Mouse (Mus musculus) heart, embryonic 16.5 days (tissue): ENCODE results near the gene Dedd2. TPM values are rescaled to one million over a fixed set of nuclear protein-coding genes. Genes with fewer than 3 reads are reported as not detected.
A peak's percentile ranks its signal among the peaks of the same experiment; 100 is the strongest.

ENCODE experiments used
- ATAC-seq: fragments of 200-750 bp; cut with Nextera tagmentation; replicated peaks from 2 replicates; pipeline ENCODE4 v1.8.0; 2017; ENCODE audit warnings: moderate number of reproducible peaks; ENCODE audit not compliant: insufficient read depth, low FRiP score; ENCODE audit errors: extremely low read depth
- H3K27ac ChIP-seq: fragments of 300-500 bp; sonication (generic); 2 replicates; pipeline ENCODE4 v1.5.1; 2014; ENCODE audit warnings: mild to moderate bottlenecking, low read length, control low read depth, moderate library complexity
- H3K27me3 ChIP-seq: fragments of 300-500 bp; sonication (generic); 2 replicates; pipeline ENCODE4 v1.6.1; 2014; ENCODE audit warnings: low read length, mixed read lengths; ENCODE audit not compliant: control insufficient read depth, insufficient read depth
- H3K36me3 ChIP-seq: fragments of 300-500 bp; sonication (generic); 2 replicates; pipeline ENCODE4 v1.6.1; 2014; ENCODE audit not compliant: control insufficient read depth, insufficient read depth
- H3K4me1 ChIP-seq: fragments of 300-500 bp; sonication (generic); 2 replicates; pipeline ENCODE4 v1.6.1; 2014; ENCODE audit warnings: low read length, mixed read lengths; ENCODE audit not compliant: control insufficient read depth, insufficient read depth
- H3K4me2 ChIP-seq: fragments of 300-500 bp; sonication (generic); 2 replicates; pipeline ENCODE4 v1.6.1; 2014; ENCODE audit warnings: low read depth, mild to moderate bottlenecking, control low read depth, low read length
- H3K4me3 ChIP-seq: fragments of 300-500 bp; sonication (generic); 2 replicates; pipeline ENCODE4 v1.5.1; 2014; ENCODE audit warnings: mild to moderate bottlenecking, control low read depth, low read length
- H3K9ac ChIP-seq: fragments of 300-500 bp; sonication (generic); 2 replicates; pipeline ENCODE4 v1.6.1; 2014; ENCODE audit warnings: low read length, control low read depth
- H3K9me3 ChIP-seq: fragments of 300-500 bp; sonication (generic); replicated peaks from 2 replicates; pipeline ENCODE4 v1.6.1; 2016; ENCODE audit warnings: low read length; ENCODE audit not compliant: control insufficient read depth
- WGBS: fragments of 180-500 bp; shearing (Covaris S2); extraction: QIAGEN DNeasy Blood & Tissue Kit; methylation state at CpG from one replicate; pipeline ENCODE4 v1.1.7; 2014; 5-methylcytosine and 5-hydroxymethylcytosine counted together
- polyA plus RNA-seq: library from polyadenylated mRNA; unstranded; fragments of >200 nt; fragmentation: Nextera tagmentation; extraction: Ambion mirVana; gene quantifications from 2 replicates; pipeline ENCODE4 v1.2.1, GENCODE M21; 2015

Gene Dedd2
- polyA plus RNA-seq, 1 experiment from 2014 or later = 8.6 TPM

- H3K4me3 ChIP-seq = no peak overlapping the region
- no peaks in the 10 kb centered on the region for H3K9me3 ChIP-seq
- no peaks in the 10 kb centered on the region for H3K4me1 ChIP-seq
- peaks cover 2% of the 10 kb centered on the region; the same call in 1 of the 2 replicates for H3K27me3 ChIP-seq
- H3K27ac ChIP-seq = no peak overlapping the region
- no peak overlapping the region for H3K9ac ChIP-seq
- H3K36me3 ChIP-seq = no peaks in the 10 kb centered on the region
- ATAC-seq = no peak
- no peak overlapping the region for H3K4me2 ChIP-seq
- WGBS = 71% methylated on average over 8 of the region's 8 CpGs
Observed at GRCm38 (mm10) chr7:25192110-25192509, 28.3 kb downstream of the Dedd2 start.

- WGBS = 77% methylated on average over 11 of the region's 11 CpGs
- H3K27ac ChIP-seq = no peak overlapping the region
- peaks cover 2% of the 10 kb centered on the region; the same call in 1 of the 2 replicates for H3K27me3 ChIP-seq
- H3K9ac ChIP-seq = no peak overlapping the region
- no peak overlapping the region for H3K4me3 ChIP-seq
- H3K36me3 ChIP-seq = no peaks in the 10 kb centered on the region
- H3K9me3 ChIP-seq = no peaks in the 10 kb centered on the region
- no peaks in the 10 kb centered on the region for H3K4me1 ChIP-seq
- ATAC-seq = no peak
- no peak overlapping the region for H3K4me2 ChIP-seq
Observed at GRCm38 (mm10) chr7:25190806-25191205, 29.6 kb downstream of the Dedd2 start.

GRCm38 (mm10) chr7:25187662-25188650 lies 32.5 kb downstream of the Dedd2 start:
- Histone ChIP-seq H3K4me1 (no peaks in the 10 kb centered on the region), H3K9ac (no peak overlapping the region), H3K4me2 (no peak overlapping the region), H3K4me3 (no peak overlapping the region), H3K36me3 (no peaks in the 10 kb centered on the region), H3K27ac (no peak overlapping the region), H3K9me3 (no peaks in the 10 kb centered on the region), H3K27me3 (peaks cover 10% of the 10 kb centered on the region)
- WGBS = 24% methylated on average over 21 of the region's 21 CpGs
- ATAC-seq = peak; percentile 67; the same call in 1 of the 2 replicates

GRCm38 (mm10) chr7:25184091-25184490 lies 36.3 kb downstream of the Dedd2 start:
- no peaks in the 10 kb centered on the region for H3K9me3 ChIP-seq
- 69% methylated on average over 6 of the region's 6 CpGs for WGBS
- no peaks in the 10 kb centered on the region for H3K36me3 ChIP-seq
- H3K4me1 ChIP-seq = peaks cover 5% of the 10 kb centered on the region
- no peak overlapping the region for H3K4me2 ChIP-seq
- H3K27ac ChIP-seq = no peak overlapping the region
- H3K27me3 ChIP-seq = peaks cover 48% of the 10 kb centered on the region
- no peak for ATAC-seq
- H3K4me3 ChIP-seq = no peak overlapping the region
- H3K9ac ChIP-seq = no peak overlapping the region

GRCm38 (mm10) chr7:25181814-25182213 lies 38.6 kb downstream of the Dedd2 start:
- no peak for ATAC-seq
- Histone ChIP-seq H3K9ac (no peak overlapping the region), H3K4me3 (peak overlapping the region; percentile 13; the same call in 1 of the 2 replicates), H3K27me3 (peaks cover 65% of the 10 kb centered on the region), H3K36me3 (no peaks in the 10 kb centered on the region), H3K4me1 (peaks cover 13% of the 10 kb centered on the region), H3K9me3 (no peaks in the 10 kb centered on the region), H3K4me2 (peak overlapping the region; percentile 36), H3K27ac (no peak overlapping the region)
- 7% methylated on average over 21 of the region's 21 CpGs for WGBS

- Histone ChIP-seq H3K4me2 (peak overlapping the region; percentile 36), H3K4me1 (peaks cover 13% of the 10 kb centered on the region), H3K9ac (no peak overlapping the region), H3K9me3 (no peaks in the 10 kb centered on the region), H3K4me3 (peak overlapping the region; percentile 13; the same call in 1 of the 2 replicates), H3K27me3 (peaks cover 70% of the 10 kb centered on the region), H3K27ac (no peak overlapping the region), H3K36me3 (no peaks in the 10 kb centered on the region)
- ATAC-seq = 0 out of 2 replicates have a peak, but pooled peaks have one; percentile 15
- 2% methylated on average over 14 of the region's 15 CpGs for WGBS
Observed at GRCm38 (mm10) chr7:25181331-25181790, 39.1 kb downstream of the Dedd2 start.

- Histone ChIP-seq H3K36me3 (no peaks in the 10 kb centered on the region), H3K27ac (no peak overlapping the region), H3K27me3 (peaks cover 78% of the 10 kb centered on the region), H3K4me1 (peaks cover 13% of the 10 kb centered on the region), H3K4me2 (no peak overlapping the region), H3K4me3 (no peak overlapping the region), H3K9ac (no peak overlapping the region), H3K9me3 (no peaks in the 10 kb centered on the region)
- WGBS = 7% methylated on average over 6 of the region's 6 CpGs
- no peak for ATAC-seq
Observed at GRCm38 (mm10) chr7:25180512-25180911, 39.9 kb downstream of the Dedd2 start.

- H3K27me3 ChIP-seq = peaks cover 85% of the 10 kb centered on the region
- peak within 1 kb of the TSS; percentile 93 for H3K4me2 ChIP-seq
- H3K9ac ChIP-seq = peak within 1 kb of the TSS; percentile 53
- H3K4me3 ChIP-seq = peak within 1 kb of the TSS; percentile 57
- H3K4me1 ChIP-seq = peaks cover 13% of the 10 kb centered on the region
- no peaks in the 10 kb centered on the region for H3K36me3 ChIP-seq
- no peaks in the 10 kb centered on the region for H3K9me3 ChIP-seq
- ATAC-seq = peak; percentile 74
- WGBS = under 1% methylated on average over 37 of the region's 56 CpGs
- no peak within 1 kb of the TSS for H3K27ac ChIP-seq
Observed at GRCm38 (mm10) chr7:25179606-25180161, 40.7 kb downstream of the Dedd2 start, which contains the start of gene Pou2f2. Gene Pou2f2, minus strand, starts transcription at chr7:25179726.
